ENCODE assay signal across 8 mouse cellular contexts in genomic region chr10:85185639-85186498, GRCm38 (mm10). TPM values are rescaled to one million over a fixed set of nuclear protein-coding genes. Genes with fewer than 3 reads are reported as not detected.
A peak's percentile ranks its signal among the peaks of the same experiment; 100 is the strongest.
DNase-seq lines count a peak whose midpoint lies in the region; ATAC-seq lines count a peak whose summit lies in the region.

No protein-coding gene starts in this region.

- 0 out of 2 replicates have a peak, but pooled peaks cover 3% of the 10 kb centered on the region for H3K36me3 ChIP-seq in heart, embryonic 14.5 days (ENCODE audit: control insufficient read depth, insufficient read depth, low read length)
- no peaks in the 10 kb centered on the region for H3K36me3 ChIP-seq in midbrain, embryonic 10.5 days

- H3K4me1 ChIP-seq in heart, embryonic 14.5 days (ENCODE audit: control insufficient read depth in 2 of 2, insufficient read depth in 2 of 2, low read length in 2 of 2), result peaks cover 3 to 7% of the 10 kb centered on the region in 2 experiments; a peak in 3 of 4 replicates
- H3K4me1 ChIP-seq in midbrain, embryonic 10.5 days, result peaks cover 22% of the 10 kb centered on the region

- no peak for ATAC-seq in heart, embryonic 14.5 days (ENCODE audit: insufficient number of reproducible peaks, insufficient read depth, low FRiP score, low read depth)
- no peak for ATAC-seq in activated CD4-positive, CD25-positive, alpha-beta regulatory T cell, adult 4 months

- H3K27ac ChIP-seq in heart, embryonic 14.5 days (replicated peaks in 1 of 2; ENCODE audit: control insufficient read depth in 1 of 2, insufficient read depth in 1 of 2, low read depth in 2 of 2, low read length in 2 of 2), result peak overlapping the region; percentile 68 to 90
- H3K27ac ChIP-seq in midbrain, embryonic 10.5 days (replicated peaks), result peak overlapping the region; percentile 97

- H3K9ac ChIP-seq in heart, embryonic 14.5 days (ENCODE audit: low read length), result peak overlapping the region; percentile 90

- WGBS in heart, embryonic 14.5 days, result 31% methylated on average over 14 of the region's 14 CpGs
- WGBS in midbrain, embryonic 10.5 days, result 35% methylated on average over 14 of the region's 14 CpGs

- DNase-seq in ovary, postnatal 36 days (ENCODE audit: low spot score), result peak; percentile 12
- no peak for DNase-seq in ovary, postnatal 14 days (ENCODE audit: low spot score)
- peak; percentile 44 to 65 for DNase-seq in cerebellum, postnatal 25 days
- DNase-seq in kidney, postnatal 10 days, result peak; percentile 44
- peak; percentile 17 for DNase-seq in midbrain, embryonic 10.5 days (ENCODE audit: low spot score)
- DNase-seq in frontal cortex, postnatal 25 days (ENCODE audit: low spot score in 2 of 2), result no peak

- H3K9me3 ChIP-seq in heart, embryonic 14.5 days (ENCODE audit: control insufficient read depth, low read length), result no peaks in the 10 kb centered on the region
- H3K9me3 ChIP-seq in midbrain, embryonic 10.5 days (replicated peaks), result no peaks in the 10 kb centered on the region

- peak overlapping the region; percentile 61 to 91 for H3K4me3 ChIP-seq in heart, embryonic 14.5 days (ENCODE audit: control insufficient read depth in 1 of 2, insufficient read depth in 1 of 2, low read depth in 1 of 2, low read length in 2 of 2)
- peak overlapping the region; percentile 75 for H3K4me3 ChIP-seq in midbrain, embryonic 10.5 days

- no peaks in the 10 kb centered on the region for H3K27me3 ChIP-seq in heart, embryonic 14.5 days (ENCODE audit: control insufficient read depth, insufficient read depth, low read length)
- no peaks in the 10 kb centered on the region for H3K27me3 ChIP-seq in midbrain, embryonic 10.5 days (ENCODE audit: low read depth, poor library complexity, severe bottlenecking)

- H3K4me2 ChIP-seq in heart, embryonic 14.5 days (ENCODE audit: low read length), result peak overlapping the region; percentile 99

RNA-seq across cellular contexts. Expression of gene Cry1, which starts 1.0 kb away (rescaled TPM):
- 16.8 and 17.3 TPM in 2 replicates for polyA plus RNA-seq in heart, embryonic 14.5 days (2014; fragmentation: Nextera tagmentation; extraction: Ambion mirVana)
- polyA plus RNA-seq in midbrain, embryonic 10.5 days (2016; fragmentation: Nextera tagmentation; extraction: Ambion mirVana), result 33.5 and 35.9 TPM in 2 replicates
- 1 to 10 TPM; 6.1 to 7.0 TPM for polyA plus RNA-seq in activated CD4-positive, CD25-positive, alpha-beta regulatory T cell, adult 4 months (2017; shearing (Covaris generic))

RNA-seq across cellular contexts. Expression of gene Mterf2, which starts 58.0 kb away (rescaled TPM):
- 13.8 and 16.1 TPM in 2 replicates for polyA plus RNA-seq in heart, embryonic 14.5 days (2014; fragmentation: Nextera tagmentation; extraction: Ambion mirVana)
- polyA plus RNA-seq in midbrain, embryonic 10.5 days (2016; fragmentation: Nextera tagmentation; extraction: Ambion mirVana), result 24.8 and 30.6 TPM in 2 replicates
- 10 to 100 TPM; 19.3 to 20.2 TPM for polyA plus RNA-seq in activated CD4-positive, CD25-positive, alpha-beta regulatory T cell, adult 4 months (2017; shearing (Covaris generic))

Comparison
In these comparisons a context has a peak if more than half of its experiments do, and no peak if none do; other contexts are left out.
1. DNase-seq: peak in ovary, postnatal 36 days (single experiment), cerebellum, postnatal 25 days (2 of 2), kidney, postnatal 10 days (single experiment) and midbrain, embryonic 10.5 days (single experiment); none in ovary, postnatal 14 days (single experiment) and frontal cortex, postnatal 25 days (0 of 2).